Mouse (Mus musculus): ENCODE results near the gene Sergef. TPM values are rescaled to one million over a fixed set of nuclear protein-coding genes. Genes with fewer than 3 reads are reported as not detected.

Sergef gene
- polyA plus RNA-seq, 1 experiment from 2014 or later = 21.1 TPM

DNA sequence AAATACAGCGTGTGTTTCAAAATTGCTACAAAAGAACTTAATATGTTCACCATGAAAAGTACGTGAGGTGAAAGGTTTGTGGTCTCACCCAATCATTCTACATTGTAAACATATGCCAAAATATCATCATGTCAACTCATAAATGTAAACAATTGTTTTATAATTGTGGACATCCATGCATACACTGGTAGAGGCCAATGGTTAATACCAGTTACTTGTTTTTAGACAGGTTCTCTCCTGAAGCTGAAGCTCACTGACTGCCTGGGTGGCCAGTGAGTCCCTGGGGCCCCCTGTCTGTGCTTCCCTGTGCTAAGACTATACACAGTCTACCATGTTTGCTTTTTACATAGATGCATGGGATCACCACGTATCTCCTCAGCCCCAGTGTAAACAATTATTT lies 91.5 kb downstream of the Sergef start:
- Histone ChIP-seq H3K4me3 (no peak overlapping the region), H3K9ac (no peak overlapping the region), H3K36me3 (no peaks in the 10 kb centered on the region), H3K9me3 (no peaks in the 10 kb centered on the region), H3K4me2 (replicated peaks) (no peak overlapping the region), H3K27ac (no peak overlapping the region), H3K4me1 (peaks cover 15% of the 10 kb centered on the region), H3K27me3 (replicated peaks) (no peaks in the 10 kb centered on the region)
- 91% methylated on average over 3 of the region's 3 CpGs for WGBS
- ATAC-seq (ENCODE audit: low FRiP score, low read depth) = no peak

DNA sequence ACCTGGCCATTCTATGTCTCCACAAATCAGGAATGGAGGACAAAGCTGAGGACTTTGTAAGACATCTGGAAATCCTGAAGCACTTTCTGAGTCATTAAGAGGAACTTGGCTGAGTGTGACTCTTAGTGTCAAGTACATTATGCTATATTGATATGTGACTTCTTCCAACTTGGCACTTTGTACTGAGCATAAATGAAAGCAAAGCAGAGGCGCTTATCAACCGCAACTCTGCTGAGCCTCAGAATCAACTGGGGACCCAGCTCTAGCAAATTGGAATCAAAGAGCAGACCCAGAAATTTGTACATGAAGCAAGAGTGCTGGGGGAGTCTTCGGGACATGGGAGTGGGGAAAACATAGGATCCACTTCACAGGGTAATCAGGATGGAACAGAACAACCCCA lies 92.0 kb downstream of the Sergef start:
- no peak overlapping the region for H3K4me3 ChIP-seq
- no peaks in the 10 kb centered on the region for H3K27me3 ChIP-seq (replicated peaks)
- no peak overlapping the region for H3K9ac ChIP-seq
- peaks cover 11% of the 10 kb centered on the region for H3K4me1 ChIP-seq
- H3K36me3 ChIP-seq = no peaks in the 10 kb centered on the region; the same call in 1 of the 2 replicates
- WGBS = 93% methylated on average over 3 of the region's 3 CpGs
- H3K4me2 ChIP-seq (replicated peaks) = no peak overlapping the region
- no peaks in the 10 kb centered on the region for H3K9me3 ChIP-seq
- no peak for ATAC-seq (ENCODE audit: low FRiP score, low read depth)
- no peak overlapping the region for H3K27ac ChIP-seq

GRCm38 (mm10) chr7:46546539-46546938 lies 93.1 kb downstream of the Sergef start:
- no peaks in the 10 kb centered on the region for H3K9me3 ChIP-seq
- no peak overlapping the region for H3K4me2 ChIP-seq (replicated peaks)
- no peak overlapping the region for H3K4me3 ChIP-seq
- H3K4me1 ChIP-seq = peaks cover 1% of the 10 kb centered on the region
- H3K27ac ChIP-seq = no peak overlapping the region
- WGBS = 75% methylated on average over 4 of the region's 4 CpGs
- H3K27me3 ChIP-seq (replicated peaks) = no peaks in the 10 kb centered on the region
- H3K36me3 ChIP-seq = no peaks in the 10 kb centered on the region; the same call in 1 of the 2 replicates
- no peak overlapping the region for H3K9ac ChIP-seq
- ATAC-seq (ENCODE audit: low FRiP score, low read depth) = no peak

DNA sequence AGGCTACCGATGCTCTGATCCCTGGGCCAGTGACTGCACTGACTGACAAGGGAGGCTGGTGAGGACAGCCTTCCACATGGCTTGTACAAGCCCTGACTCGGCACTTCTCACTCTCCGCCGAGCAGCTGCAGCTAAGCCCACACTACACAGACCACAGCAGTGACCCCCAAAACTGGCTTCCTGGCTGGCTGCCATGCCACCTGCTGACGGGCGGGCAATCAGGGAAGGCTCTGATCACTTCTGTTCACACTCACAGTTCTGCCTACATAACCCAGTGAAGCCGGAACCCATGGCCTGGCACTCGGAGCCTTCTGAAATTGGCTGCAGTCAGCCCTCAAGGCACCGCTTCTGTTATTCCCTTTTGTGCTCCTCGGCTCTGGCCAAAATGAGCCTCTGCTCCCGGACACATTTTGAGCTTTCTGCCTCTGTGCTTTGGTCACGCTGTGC lies 95.4 kb downstream of the Sergef start:
- Histone ChIP-seq H3K4me3 (no peak overlapping the region), H3K4me2 (replicated peaks) (no peak overlapping the region), H3K9me3 (no peaks in the 10 kb centered on the region), H3K27ac (no peak overlapping the region), H3K27me3 (replicated peaks) (no peaks in the 10 kb centered on the region), H3K36me3 (no peaks in the 10 kb centered on the region; the same call in 1 of the 2 replicates), H3K9ac (no peak overlapping the region), H3K4me1 (no peaks in the 10 kb centered on the region)
- 80% methylated on average over 12 of the region's 12 CpGs for WGBS
- no peak for ATAC-seq (ENCODE audit: low FRiP score, low read depth)

DNA sequence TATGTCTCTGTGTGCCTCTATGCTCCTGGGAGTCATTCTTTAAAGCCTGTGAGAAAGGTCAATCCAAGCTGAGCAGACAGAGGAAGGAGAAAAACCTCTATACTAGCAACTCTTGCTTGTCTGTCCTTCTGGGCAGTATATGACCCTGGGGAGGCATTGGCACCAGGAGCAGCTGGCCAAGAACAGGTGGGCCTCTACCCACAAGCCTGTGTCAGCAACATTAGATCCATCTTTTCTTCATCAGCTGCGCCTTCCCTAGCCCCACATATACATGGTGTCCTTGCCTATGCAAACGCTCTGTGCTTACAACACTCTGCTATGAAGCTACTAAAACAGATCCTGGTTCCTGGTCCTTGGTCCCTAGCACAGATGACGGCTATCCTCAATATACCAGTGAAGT lies 97.5 kb downstream of the Sergef start:
- H3K4me2 ChIP-seq (replicated peaks) = no peak overlapping the region
- no peaks in the 10 kb centered on the region for H3K27me3 ChIP-seq (replicated peaks)
- H3K9ac ChIP-seq = no peak overlapping the region
- H3K9me3 ChIP-seq = no peaks in the 10 kb centered on the region
- 91% methylated on average over 3 of the region's 3 CpGs for WGBS
- no peaks in the 10 kb centered on the region for H3K4me1 ChIP-seq
- H3K27ac ChIP-seq = no peak overlapping the region
- no peak for ATAC-seq (ENCODE audit: low FRiP score, low read depth)
- no peak overlapping the region for H3K4me3 ChIP-seq
- H3K36me3 ChIP-seq = no peaks in the 10 kb centered on the region; the same call in 1 of the 2 replicates

DNA sequence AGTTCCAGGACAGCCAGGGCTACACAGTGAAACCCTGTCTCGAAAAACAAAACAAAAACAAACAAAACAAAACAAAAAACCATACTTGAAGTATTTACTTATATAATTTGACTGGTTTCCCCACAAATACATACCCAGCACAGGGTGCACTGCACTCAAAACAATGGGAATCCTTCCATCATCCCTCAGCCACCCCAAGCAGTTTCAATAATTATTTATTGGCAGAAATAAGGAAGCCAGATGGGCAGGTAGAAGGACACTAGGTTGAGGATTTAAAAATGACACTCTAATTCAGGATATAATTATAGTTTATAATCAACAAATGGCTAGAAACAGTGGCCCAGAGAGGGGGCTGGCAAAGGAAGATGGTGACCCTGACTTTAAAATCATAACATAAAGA lies 99.0 kb downstream of the Sergef start:
- Histone ChIP-seq H3K9ac (no peak overlapping the region), H3K4me1 (peaks cover 6% of the 10 kb centered on the region; the same call in 1 of the 2 replicates), H3K4me3 (no peak overlapping the region), H3K9me3 (no peaks in the 10 kb centered on the region), H3K27ac (no peak overlapping the region), H3K36me3 (no peaks in the 10 kb centered on the region; the same call in 1 of the 2 replicates), H3K27me3 (replicated peaks) (no peaks in the 10 kb centered on the region), H3K4me2 (replicated peaks) (no peak overlapping the region)
- 59% methylated on average over 1 of the region's 1 CpGs for WGBS
- no peak for ATAC-seq (ENCODE audit: low FRiP score, low read depth)

DNA sequence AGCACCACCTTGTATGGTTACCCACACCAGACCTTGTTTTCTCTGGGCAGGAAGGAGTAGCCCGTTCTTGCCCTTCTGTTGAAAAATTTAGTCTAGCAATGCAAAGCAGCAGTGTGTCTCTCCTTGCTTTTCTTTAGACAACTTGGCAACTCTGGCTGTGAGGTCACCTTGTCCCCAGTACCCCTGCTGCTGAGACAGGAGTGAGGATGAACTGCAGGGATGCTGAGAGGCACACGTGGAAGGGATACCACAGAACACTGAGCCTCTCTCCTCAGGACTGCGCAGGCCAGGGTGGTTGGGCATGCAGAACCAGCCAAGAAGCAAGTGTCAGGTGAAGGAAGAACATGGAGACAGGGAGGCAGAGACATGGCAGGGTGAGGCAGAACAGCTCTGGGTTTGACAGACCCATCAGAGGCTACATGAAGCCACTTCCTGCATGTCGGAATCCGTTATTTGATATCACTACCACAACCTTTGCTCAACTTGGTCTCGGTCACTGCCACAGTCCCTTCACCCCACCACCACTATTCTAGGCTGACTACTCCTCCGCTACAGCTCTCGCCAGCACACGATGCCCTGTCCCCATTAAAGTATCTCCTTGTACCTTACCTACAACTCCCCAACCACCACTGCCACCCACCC lies 103.0 kb downstream of the Sergef start:
- Histone ChIP-seq H3K27ac (no peak overlapping the region), H3K36me3 (no peaks in the 10 kb centered on the region), H3K27me3 (replicated peaks) (no peaks in the 10 kb centered on the region), H3K9me3 (no peaks in the 10 kb centered on the region), H3K9ac (no peak overlapping the region), H3K4me2 (replicated peaks) (no peak overlapping the region), H3K4me3 (no peak overlapping the region), H3K4me1 (peaks cover 12% of the 10 kb centered on the region)
- 87% methylated on average over 9 of the region's 9 CpGs for WGBS
- no peak for ATAC-seq (ENCODE audit: low FRiP score, low read depth)

DNA sequence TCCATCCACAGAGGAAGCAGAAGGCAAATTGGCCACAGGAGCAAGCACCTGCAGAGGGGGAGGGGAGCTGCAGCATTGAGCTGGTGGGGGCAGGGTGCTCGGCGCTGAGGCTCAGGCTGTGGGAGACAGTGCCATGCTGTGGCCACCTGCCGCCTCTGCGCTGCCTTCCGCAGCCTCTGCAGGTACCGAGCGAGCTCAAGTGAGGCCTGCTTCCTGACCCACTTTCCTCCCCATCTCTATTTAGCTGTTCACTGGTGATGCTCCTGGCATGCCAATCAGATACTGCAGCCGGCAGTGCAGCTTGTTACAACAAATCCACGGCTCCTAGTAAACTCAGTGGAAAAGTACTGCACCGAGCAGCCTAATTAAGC lies 104.2 kb downstream of the Sergef start:
- peaks cover 12% of the 10 kb centered on the region for H3K4me1 ChIP-seq
- H3K27ac ChIP-seq = no peak overlapping the region
- H3K27me3 ChIP-seq (replicated peaks) = no peaks in the 10 kb centered on the region
- no peak overlapping the region for H3K9ac ChIP-seq
- H3K9me3 ChIP-seq = no peaks in the 10 kb centered on the region
- 23% methylated on average over 10 of the region's 10 CpGs for WGBS
- ATAC-seq (ENCODE audit: low FRiP score, low read depth) = peak; percentile 74; the same call in 1 of the 2 replicates
- no peak overlapping the region for H3K4me2 ChIP-seq (replicated peaks)
- no peaks in the 10 kb centered on the region for H3K36me3 ChIP-seq
- H3K4me3 ChIP-seq = no peak overlapping the region

- Histone ChIP-seq H3K4me3 (no peak overlapping the region), H3K4me2 (replicated peaks) (no peak overlapping the region), H3K27me3 (replicated peaks) (no peaks in the 10 kb centered on the region), H3K9ac (no peak overlapping the region), H3K36me3 (no peaks in the 10 kb centered on the region), H3K27ac (no peak overlapping the region), H3K4me1 (peaks cover 16% of the 10 kb centered on the region), H3K9me3 (no peaks in the 10 kb centered on the region)
- 84% methylated on average over 11 of the region's 11 CpGs for WGBS
- ATAC-seq (ENCODE audit: low FRiP score, low read depth) = 0 out of 2 replicates have a peak, but pooled peaks have one; percentile 7
These were observed 104.7 kb downstream of the Sergef start for GRCm38 (mm10) chr7:46534767-46535428.

DNA sequence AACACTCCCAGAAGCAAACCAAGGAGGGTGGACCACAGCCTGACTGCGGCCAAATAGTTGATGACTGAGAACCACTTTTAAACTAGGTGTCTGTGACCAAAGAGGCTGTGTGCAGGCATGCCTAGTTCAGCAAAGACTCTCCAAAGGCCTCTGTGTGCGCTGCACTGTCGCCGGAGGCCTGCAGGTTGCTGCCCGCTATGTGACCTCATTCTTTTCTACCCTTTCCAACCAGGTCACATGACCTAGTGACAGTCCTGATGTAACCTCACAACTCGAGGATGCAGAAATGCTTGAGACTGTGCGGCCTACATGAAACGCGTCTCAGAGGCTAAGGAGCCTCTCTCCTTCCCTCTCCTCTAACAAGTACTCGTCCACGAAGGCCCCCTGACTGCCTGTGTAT lies 106.1 kb downstream of the Sergef start:
- Histone ChIP-seq H3K27me3 (replicated peaks) (no peaks in the 10 kb centered on the region), H3K27ac (no peak overlapping the region), H3K9me3 (no peaks in the 10 kb centered on the region), H3K9ac (no peak overlapping the region), H3K4me3 (no peak overlapping the region), H3K36me3 (no peaks in the 10 kb centered on the region), H3K4me2 (replicated peaks) (no peak overlapping the region), H3K4me1 (peaks cover 20% of the 10 kb centered on the region)
- WGBS = 74% methylated on average over 11 of the region's 11 CpGs
- no peak for ATAC-seq (ENCODE audit: low FRiP score, low read depth)

DNA sequence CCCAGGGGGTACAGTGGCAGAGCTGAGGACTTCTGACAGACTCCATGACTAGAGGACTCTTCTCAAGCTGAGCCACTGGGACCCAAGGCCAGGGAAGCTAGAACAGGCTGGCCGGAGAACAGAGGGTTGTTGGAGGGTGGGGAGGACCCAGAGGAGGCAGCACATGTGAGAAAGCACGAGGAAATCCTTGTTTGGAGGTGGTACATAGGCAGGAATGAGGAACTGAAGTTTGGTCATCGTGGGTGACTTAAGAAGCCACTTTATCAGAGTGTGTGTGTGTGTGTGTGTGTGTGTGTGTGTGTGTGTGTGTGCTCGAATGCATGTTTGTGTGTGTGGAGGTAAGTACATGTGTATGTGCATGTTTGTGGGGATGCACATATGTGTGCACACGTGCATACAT lies 108.3 kb downstream of the Sergef start:
- no peak overlapping the region for H3K27ac ChIP-seq
- no peaks in the 10 kb centered on the region for H3K9me3 ChIP-seq
- H3K36me3 ChIP-seq = no peaks in the 10 kb centered on the region
- no peak overlapping the region for H3K4me2 ChIP-seq (replicated peaks)
- H3K4me3 ChIP-seq = no peak overlapping the region
- H3K9ac ChIP-seq = no peak overlapping the region
- no peaks in the 10 kb centered on the region for H3K27me3 ChIP-seq (replicated peaks)
- 84% methylated on average over 5 of the region's 5 CpGs for WGBS
- H3K4me1 ChIP-seq = peaks cover 20% of the 10 kb centered on the region
- no peak for ATAC-seq (ENCODE audit: low FRiP score, low read depth)

GRCm38 (mm10) chr7:46529930-46530329 lies 109.7 kb downstream of the Sergef start:
- Histone ChIP-seq H3K4me3 (no peak overlapping the region), H3K9ac (no peak overlapping the region), H3K36me3 (no peaks in the 10 kb centered on the region), H3K27me3 (replicated peaks) (no peaks in the 10 kb centered on the region), H3K9me3 (no peaks in the 10 kb centered on the region), H3K27ac (no peak overlapping the region), H3K4me1 (0 out of 2 replicates have a peak, but pooled peaks cover 8% of the 10 kb centered on the region), H3K4me2 (replicated peaks) (no peak overlapping the region)
- ATAC-seq (ENCODE audit: low FRiP score, low read depth) = no peak
- WGBS = 47% methylated on average over 8 of the region's 8 CpGs

DNA sequence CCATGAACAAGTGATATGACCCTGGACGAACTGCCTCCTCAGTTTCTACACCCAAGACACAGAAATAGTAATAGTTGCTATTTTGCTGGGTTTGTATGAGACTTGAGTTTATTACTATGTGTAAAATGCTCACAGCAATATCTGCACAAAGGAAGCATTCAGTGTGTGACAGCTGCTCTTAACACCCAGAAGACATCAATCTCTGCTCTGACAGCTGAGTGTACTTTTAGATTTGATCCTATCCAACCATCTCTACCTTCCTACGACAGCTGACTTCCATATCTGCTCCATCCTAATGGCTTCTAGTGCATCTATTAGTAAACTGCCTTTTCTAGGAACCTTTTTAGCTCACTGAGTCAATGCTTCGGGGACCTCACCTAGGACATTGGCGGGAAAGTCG lies 110.3 kb downstream of the Sergef start:
- 83% methylated on average over 5 of the region's 5 CpGs for WGBS
- H3K36me3 ChIP-seq = no peaks in the 10 kb centered on the region

More for the DNA sequence above, 110.3 kb downstream of the Sergef start:
- Histone ChIP-seq H3K4me1 (0 out of 2 replicates have a peak, but pooled peaks cover 8% of the 10 kb centered on the region), H3K4me2 (replicated peaks) (no peak overlapping the region), H3K9ac (no peak overlapping the region), H3K9me3 (no peaks in the 10 kb centered on the region), H3K4me3 (no peak overlapping the region), H3K27ac (no peak overlapping the region), H3K27me3 (replicated peaks) (no peaks in the 10 kb centered on the region)
- no peak for ATAC-seq (ENCODE audit: low FRiP score, low read depth)
